Mouse (Mus musculus) kidney, postnatal 10 days (tissue): ENCODE results near the gene Pde6h.
"Not testable (repeated sequence)": the region's sequence is repeated elsewhere in the genome, so short reads cannot be mapped to it uniquely, and the experiment has no call there.

Experiments used
- DNase-seq: peaks from one replicate; pipeline ENCODE4 v3.0.0; 2021; ENCODE audit warnings: mixed read lengths

Pde6h gene

DNA sequence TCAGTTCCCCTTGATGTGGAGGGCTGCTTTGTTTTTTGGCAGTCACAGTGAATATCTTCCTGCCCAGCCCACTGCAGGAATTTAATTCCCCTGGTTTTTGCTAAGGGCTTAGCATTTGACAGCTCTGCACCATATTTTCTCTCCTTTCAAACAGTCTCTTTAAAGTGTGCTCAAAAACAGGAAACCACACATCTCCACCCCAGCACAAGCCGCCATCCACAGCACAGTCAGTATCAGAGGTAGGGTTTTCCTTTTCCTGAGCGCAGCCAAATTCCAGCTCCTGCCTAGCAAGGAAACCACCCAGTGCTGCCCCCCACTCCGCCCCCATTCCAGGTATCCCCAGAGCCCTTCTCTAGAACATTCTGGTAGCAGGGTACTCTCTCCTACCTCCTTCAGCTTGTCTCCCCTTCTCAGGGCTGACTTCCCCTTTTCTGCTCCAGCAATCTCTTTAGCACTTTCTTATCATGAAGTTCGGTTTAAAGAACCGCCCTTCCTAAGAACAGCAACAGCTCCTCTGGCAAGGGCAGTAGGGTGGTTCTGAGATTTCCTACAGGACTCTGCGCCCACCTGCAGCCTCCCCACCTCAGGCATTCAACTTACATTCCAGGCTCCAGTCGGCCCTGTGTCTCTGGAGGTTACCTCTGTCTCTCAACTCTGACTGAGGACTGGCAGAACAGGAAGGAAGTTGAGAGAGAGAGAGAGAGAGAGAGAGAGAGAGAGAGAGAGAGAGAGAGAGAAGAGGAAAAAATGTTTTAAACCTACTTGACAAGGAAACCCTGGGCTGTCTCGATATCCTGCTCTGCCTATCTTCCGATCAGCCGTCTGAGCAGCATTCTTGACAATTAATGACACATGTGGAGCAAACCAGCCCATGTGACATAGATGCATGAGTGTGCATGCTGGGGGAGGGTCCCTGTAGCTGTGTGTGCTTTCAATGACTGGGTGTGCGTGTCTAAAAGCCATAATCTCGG lies 17.7 kb downstream of the Pde6h start, which contains the start of gene Arhgdib:
TSS of gene Arhgdib (minus strand) at position 849 of the 971 bp plus-strand sequence.
- peak; percentile 61 for DNase-seq

DNA sequence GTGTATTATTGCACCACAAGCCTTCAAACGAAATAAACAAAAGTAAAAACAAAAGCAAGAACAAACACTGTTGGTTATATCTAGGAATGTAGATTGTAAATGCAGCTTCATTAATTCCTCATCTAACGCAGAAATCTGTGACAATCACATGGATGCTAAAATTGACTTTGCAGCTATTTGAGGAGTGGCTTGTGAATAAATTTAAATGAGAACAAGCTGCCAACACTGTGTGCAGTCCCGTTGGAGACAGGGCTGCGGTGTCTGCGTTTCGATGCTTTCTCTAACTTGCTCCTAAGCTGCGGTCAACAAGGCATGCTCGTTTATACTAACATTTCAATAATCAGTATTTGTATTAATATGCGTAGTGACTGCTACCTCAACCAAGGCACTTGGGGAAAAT lies 18.6 kb downstream of the Pde6h start:
- DNase-seq: no peak

DNA sequence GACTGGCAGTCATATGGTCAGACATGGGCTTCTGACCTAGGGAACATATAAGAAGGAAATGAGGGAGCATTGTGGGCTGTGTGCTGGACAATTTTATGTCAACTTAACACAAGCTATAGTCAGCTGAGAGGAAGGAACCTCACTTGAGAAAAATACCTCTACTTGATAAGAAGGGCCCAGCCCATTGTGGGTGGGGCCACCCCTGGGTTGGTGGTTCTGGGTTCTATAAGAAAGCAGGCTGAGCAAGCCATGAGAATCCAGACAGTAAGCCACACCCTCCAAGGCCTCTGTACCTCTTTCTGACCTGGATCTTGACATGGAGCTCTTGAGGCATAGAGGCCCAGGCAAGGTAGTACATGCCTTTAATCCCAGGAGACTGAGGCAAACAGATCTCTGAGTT lies 19.8 kb downstream of the Pde6h start:
- DNase-seq: no peak

DNA sequence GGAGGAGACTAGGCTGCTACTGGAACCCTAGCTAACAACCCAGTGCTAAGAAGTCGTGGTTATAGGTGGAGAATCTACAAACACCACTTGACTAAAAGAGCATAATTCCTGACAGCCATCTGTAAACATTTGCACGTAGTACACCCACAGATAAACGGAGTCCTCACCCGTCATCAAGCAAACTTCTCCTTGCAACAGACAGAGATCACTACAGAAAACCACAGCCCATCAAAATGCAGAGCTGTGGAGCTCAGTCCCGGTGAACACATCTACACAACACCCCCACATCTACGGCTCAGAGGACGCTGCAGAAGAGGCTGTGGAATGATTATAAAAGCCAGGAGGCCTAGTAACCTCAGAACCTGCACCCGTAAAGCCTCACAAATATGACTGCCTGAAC lies 20.9 kb downstream of the Pde6h start:
- DNase-seq: no peak

DNA sequence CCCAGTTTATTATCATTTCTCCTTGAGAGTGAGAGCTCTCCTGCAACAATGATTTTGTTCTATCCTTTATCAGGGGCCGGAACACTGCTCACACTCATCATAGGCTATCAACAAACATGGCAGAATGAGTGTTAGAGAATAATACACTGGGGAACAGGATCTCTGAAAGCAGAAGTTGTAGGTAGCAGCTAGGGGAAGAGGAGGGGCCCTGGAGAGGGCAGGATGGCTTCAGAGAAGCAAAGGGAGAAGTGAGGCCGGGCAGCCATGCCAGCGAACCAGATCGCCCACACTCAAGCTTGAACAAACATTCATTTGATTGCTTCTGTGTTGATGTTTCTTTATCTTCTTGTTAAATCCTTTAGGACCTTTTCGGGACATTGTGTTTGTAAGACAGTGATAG lies 22.6 kb downstream of the Pde6h start:
- no peak for DNase-seq

DNA sequence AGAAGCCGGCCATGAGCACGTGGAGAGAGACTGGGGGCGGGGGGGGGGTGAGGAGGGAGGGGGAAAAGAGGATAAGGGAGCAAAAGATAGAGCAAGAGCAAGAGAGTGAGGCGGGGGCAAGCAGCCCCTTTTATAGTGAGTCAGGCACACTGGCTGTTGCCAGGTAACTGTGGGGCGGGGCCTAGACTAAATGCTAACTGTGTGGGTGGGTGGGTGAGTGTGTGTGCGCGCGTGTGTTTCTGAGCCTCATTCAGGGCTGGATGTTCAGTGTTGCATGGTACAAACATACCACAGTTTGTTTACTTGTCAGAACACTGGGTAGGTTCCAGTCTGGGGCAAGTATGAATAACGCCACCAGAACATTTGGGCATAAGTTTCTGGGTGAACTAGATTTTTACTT lies 23.3 kb downstream of the Pde6h start:
- peak; percentile 40 for DNase-seq

DNA sequence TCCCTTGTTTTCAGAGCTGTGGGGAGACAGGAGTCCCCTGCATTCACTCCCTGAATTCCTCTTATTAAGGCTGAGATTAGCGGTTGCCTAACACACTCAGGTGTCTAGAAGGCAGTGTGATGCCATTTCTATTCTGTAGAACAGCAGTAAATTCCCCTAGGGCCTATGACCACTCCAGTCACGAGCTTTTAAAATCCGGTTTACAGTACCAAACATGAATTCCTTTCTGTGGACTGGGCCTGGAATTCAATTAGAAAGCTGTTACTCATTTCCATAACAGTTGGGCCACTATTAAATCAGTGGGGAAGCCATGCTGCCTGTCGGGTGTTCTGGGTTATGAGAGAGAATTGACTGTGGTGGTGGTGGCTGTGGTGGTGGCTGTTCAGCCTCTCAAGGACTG lies 24.1 kb downstream of the Pde6h start:
- DNase-seq: no peak

DNA sequence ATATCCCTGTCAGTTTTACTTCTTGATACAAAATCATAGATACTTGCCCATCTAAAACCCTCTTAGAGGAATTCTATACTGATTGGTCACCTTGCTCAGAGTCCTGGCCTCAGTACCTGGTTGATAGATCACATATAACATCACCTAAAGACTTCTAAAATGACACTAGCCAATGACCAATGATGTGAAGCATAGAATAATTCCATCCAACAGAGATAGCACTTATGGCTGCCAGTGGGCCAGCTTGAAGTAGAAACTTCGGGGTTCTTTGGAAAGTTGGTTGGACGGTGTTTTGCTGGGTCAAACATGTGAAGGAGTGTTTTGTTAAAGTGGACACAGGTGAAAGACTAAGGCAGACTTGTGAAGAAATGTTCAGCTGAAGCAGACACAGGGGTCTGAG lies 26.5 kb downstream of the Pde6h start:
- no peak for DNase-seq

DNA sequence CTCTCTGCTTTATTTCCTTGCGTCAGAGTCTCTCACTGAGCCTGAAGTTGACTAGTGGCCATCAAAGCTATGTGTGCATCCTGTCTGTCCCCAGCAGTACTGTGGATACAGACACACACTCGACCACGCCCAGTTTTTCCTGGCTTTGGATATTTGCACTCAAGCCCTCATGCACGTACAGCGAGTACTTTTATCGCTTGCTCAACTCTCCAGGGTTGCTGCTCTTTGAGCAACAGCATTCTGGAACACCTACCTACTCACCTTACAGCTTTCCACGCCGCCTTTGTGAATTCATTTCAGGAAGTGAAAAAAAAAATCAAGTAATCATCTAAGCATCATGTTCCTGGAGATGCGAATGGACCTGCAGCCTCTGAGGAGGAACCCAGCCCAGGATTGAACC lies 29.3 kb downstream of the Pde6h start:
- DNase-seq: no peak

DNA sequence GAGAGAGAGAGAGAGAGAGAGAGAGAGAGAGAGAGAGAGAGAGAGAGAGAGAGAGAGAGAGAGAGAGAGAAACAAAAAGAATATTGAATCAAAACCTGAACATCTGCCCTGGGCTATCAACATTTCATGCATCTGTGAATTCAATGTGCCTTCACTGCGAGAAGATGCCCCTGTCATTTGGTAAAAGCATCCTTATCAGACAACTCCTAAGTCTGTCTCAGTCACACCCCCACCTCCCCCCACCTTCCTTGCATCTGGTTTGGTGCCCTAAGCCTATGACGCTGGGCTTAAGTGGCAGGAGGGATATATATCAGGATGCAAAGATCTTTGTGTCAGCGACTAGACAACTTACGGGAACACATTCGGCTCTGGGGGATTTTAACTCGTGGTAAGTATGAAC lies 30.6 kb downstream of the Pde6h start:
- no peak for DNase-seq

DNA sequence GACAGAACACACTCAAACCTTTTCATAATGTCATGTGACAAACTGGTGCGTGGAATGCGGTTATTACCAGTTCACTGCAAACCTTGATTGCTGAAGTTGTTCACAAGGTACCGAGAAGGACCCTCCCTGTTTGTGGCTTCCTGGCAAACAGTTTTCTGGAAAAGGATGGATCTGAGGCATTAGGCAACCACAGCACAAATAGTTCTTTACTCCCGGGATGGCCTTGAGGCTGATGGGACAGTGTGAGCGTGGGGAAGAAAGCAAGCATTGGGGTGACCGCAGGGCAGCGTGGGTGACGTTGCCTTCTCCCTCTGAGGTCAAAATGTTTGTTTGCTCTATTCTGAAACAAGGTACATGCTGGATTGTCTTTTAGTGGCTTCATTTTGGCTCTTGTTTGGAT lies 31.1 kb downstream of the Pde6h start:
- no peak for DNase-seq

DNA sequence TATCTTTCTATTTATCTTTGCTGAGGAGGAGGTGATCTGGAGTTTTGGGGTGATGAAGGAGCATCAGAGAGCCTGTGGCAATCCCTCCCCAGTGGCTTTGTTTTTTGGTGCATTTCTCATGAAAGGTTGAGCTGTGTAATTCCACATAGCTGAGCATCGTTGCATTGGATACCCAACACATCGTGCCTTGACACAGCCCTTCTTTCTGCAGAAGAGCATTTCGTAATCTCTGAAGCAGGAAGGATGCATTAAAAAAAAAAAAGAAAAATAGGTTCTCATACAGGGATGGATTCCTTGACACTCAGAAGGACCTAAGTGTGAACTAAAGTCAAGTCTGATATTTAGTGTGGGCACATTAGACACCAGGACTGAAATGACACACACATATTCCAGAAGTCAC lies 31.6 kb downstream of the Pde6h start:
- no peak for DNase-seq

DNA sequence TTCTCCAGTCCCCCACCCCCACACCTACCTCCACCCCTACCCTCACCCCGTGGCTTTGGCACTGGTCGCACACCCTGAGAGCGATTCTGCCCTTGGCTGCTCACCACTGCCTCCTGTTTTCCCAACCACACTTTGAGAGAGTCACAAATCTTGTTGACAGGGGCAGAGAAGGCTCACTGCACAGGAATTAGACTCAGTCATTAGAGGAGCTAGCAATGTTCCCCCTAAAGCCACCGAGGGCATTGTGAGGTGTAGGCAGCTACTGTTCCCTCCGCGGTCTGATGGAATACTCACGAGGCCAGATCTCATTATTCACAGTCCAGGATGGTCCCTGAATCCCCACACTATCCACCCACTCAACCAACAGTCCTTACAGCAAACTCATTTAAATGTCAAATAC lies 33.4 kb downstream of the Pde6h start:
- no peak for DNase-seq

DNA sequence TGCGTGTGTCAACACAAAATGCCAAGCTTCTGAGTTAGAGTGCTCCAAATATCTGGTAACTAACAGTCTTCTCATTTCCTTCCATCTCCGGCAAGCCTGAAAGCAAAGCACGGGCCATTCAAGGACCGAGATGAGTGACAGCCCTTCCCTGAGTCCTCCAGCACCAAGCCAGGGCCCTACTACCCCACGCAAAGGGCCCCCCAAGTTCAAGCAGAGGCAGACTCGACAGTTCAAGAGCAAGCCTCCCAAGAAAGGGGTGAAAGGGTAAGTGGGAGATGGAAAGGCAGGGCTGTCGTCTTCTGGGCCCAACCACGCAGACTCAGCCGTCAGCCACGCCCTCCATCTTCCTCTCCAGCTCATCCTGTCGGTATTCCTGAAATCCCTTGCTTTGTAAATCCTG lies 35.5 kb downstream of the Pde6h start:
- no peak for DNase-seq

DNA sequence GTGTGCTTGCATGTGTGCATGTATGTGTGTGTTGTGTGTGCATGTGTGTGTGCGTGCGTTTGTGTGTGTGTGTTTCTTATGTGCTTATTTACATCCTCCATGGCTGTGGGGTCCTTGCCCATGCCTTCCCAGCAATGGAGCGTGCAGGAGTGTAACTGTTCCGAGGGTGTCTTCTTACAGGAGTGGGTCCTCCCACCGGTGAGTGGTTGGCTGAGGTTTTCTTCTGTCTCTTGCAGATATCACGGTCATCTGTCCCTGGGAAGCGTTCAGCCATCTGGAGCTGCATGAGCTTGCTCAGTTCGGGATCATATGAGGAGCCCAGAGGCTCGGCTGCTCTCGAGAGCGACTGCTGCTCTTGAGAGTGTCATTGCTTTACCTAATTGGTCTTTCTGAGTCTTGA lies 39.3 kb downstream of the Pde6h start:
- DNase-seq: no peak

DNA sequence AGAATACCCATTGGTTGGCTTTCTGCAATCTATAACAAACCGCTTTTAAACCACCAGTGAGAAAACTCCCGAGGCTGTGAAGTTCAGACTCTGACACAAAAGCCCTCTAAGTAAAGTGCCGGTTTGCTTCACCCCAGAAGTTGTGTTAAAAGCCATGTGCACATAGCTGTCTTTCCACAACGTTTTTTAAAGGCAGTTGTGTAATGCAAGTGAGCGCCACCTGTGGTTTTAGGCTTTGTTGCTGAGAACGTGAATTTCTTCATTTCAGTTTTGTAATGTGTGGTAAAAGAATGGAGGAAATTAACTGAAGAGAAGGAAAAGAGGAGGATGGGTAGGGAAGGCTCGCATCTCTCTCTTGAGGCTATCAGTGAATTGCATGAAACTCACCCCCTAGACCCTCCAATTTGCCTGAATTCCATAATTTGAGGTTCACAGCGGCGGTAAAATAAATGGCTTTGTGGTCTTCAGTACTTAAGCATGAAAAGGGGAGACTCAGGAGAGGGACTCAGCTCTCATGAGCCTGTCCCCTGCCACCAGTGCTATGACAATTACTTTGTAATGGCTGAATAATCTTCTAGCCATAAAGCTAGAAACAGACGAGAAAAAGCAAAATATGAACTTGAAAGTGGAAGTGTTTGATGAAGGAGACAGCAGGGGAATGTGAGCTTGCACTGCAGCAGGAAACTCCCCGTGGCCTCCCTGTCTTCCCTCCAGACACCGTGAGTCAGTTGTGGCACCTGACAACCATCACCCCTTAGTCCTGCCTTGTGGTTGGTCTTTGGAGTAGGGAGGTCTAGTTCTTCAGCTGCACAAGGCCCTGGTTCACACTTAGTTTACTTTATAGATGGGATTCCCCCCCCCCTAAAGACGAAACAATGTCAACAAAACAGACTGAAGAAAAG lies 41.2 kb downstream of the Pde6h start:
- no peak for DNase-seq

DNA sequence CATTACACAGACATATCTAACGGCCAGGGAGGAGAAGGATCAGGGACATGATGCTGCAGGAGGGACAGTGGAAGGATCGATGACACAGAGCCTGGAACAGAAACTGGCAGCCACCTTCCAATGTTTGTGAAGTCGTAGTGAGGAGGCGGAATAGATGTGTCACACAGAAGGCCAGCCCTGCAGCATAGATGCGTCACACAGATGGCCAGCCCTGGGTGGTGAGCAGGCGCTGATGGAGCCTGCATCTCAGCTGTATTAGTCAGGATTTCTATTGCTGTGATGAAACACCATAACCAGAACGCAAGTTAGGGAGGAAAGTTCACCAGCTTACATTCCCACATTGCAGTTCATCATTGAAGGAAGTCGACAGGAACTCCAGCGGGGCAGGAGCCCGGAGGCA lies 42.3 kb downstream of the Pde6h start:
- DNase-seq: no peak

DNA sequence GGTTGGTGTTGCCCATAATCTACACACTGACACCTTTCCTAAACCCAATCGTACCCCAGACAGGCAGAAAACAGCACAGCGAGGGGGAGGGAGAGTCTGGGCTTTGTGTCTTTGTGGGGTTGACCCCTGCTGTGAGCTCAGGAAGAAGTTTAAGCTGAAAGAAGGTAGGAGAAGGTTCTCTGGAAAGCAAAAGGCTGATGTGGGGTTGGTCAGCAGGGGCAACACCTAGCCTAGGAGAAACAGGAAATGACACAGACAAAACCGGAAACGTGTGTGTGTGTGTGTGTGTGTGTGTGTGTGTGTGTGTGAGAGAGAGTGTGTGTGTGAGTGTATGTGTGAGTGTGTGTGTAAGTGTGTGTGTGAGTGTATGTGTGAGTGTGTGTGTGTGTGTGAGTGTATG lies 43.8 kb downstream of the Pde6h start:
- DNase-seq: no peak

DNA sequence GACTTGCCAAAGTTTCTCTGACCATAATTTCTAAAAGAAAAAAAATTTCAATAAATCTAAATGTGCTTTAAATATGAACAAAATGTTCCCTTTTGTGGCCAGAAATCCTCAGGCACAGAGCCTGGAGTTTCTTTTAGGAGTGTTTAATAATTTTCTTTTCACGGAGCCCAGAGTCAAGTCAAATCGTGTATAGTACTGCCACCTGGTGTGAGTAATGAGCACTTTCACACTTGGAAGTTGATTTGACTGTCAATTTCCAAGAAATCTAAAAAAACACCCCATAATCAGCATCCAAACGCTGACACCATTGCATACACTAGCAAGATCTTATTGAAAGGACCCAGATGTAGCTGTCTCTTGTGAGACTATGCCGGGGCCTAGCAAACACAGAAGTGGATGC lies 45.2 kb downstream of the Pde6h start:
- DNase-seq: not testable (repeated sequence)

DNA sequence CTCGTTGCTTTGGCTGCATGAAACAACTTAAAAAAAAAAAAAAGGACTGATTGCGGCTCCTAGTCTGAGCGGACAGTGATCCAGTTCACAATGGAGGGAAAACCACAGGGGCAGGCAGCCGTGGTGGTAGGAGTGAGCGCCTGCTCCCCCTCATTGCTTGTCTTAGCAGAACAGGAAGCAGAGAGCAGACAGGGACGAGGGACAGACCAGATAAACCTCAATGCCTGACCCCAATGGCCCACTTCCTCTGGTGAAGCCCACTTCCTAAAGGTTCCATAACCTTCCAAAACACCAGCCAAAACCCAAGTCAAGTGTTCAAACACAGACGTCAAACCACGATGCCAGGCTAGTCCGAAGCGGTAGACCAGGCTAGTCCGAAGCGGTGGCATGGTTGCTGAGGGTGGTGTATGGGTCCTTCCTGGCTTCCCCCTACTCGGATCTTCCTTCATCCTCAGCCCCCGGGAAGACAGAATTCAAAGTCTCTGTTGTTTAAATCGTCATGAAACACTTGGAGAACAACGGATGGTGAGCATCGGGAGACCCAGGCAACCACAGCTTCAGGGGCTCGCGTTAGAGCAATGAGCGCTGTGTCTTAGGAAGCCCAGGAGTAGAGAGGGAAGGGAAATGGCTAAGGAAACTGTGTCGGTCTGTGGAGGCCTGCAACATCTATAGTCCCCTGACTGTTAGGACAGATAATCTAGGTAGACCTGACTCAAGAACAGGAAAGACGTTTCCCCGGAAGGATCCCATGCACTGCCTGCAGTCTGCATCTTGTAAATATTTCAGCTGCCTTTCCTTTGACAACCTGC lies 55.8 kb downstream of the Pde6h start:
- no peak for DNase-seq

DNA sequence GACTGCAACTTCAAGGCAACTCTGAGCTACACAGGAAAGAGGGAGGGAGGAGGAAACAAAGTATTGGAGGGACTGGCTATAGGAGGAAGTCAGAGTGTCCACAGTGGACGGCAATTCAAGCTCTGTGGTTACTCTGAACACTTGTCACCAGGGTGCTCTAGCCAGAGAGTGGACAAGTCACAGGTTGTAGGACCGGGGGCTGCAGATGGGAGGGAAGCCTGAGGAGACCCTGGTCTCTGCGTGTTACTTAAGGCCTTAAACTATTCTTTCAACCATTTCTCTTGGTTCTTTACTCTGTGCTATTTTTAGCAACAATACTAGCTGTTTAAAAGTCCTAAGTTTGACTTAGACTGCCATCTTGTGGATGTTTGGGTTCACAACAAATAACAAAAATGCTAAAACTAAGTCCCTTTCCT lies 56.7 kb downstream of the Pde6h start:
- no peak for DNase-seq

DNA sequence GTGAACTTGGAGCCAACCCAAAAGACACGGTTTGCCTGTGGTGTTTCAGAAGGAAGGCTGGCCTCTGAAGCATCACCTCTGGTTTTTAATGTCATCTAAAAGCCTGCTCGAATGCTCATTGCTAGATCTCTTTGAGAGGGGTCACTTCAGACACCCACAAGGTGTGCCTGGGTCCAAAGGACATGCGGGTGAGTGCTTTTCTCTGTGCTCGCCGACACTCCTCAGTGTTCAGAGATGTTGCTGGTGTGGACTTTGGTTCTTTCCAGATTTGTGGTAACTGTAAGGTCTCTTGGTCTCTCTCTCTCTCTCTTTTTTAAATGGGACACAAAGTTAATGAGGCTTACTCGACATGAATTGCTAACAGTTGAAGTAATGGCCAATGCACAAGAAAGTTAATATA lies 58.9 kb downstream of the Pde6h start:
- no peak for DNase-seq

DNA sequence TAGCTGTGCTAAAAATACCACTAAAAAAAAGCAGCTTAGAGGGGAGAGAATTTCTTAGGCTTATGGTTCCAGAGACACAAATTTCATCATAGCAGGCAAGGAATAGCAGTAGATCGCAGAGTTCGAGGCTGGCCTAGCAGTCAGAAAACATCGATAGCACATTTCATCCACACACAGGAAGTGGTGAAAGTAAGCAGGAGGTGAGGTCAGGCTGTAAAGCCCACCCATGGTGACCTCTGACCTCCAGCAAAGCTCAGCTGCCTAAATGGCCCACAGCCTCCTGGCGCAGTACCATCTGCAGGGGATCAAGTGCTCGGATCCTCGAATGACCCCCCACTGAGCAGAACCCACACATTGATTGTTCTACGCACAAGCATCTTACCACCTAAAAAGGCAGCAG lies 59.6 kb downstream of the Pde6h start:
- DNase-seq: peak; percentile 30
